Mouse (Mus musculus): ENCODE measurements around the gene Gjb2. TPM values are rescaled to one million over a fixed set of nuclear protein-coding genes. Genes with fewer than 3 reads are reported as not detected.

Gene Gjb2
- polyA plus RNA-seq (2016; fragmentation: Nextera tagmentation; extraction: Ambion mirVana) = 28.4 and 37.5 TPM in 2 replicates

DNA sequence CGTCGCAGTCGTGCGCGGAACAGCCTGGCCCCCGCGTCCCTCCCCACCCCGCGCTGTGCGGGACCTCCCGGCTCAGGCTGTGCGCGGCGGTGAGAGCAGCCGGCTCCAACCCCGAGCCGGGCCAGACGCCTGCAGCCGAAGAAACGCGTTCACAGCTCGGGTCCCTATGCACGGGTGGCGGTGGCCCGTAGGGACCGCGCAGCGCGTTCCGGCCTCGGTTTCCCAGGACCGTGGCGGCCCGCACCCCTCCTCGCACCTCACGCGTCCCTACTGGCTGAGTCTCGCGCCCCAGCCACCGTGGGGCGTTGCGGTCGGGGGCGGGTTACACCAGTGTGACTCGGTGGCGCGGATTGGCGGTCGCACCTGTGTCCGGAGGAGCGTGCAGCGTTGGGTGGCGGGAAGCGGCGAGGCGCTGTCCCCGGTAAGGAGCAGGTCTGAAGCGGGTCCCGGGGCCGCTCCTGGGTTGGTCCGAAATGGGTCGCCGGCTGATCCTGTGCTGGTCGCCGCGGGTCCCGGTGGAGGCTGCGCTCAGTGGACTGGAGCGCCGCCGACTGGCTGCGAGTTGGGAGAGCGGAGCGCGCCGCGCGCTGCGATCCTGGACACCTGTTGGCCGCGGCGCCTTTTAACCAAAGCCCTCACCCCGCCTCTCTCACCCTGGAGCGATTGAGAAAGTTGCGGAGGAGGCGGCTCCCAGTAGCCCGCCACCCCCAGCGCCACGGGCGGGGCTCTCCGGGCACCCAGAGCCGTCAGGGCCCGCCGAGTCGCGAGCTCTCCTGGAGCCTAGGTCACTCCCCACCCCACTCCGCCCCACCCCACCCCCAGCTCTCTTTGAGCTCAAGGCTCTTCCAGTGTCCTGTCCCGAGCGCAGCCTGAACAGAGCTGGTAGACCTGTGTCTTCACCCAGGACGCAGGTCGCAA is at the start of gene Gjb2:
Gjb2 (minus strand) TSS at position 597 of the 918 bp plus-strand sequence.
- H3K27ac ChIP-seq = no peak within 1 kb of the TSS
- H3K36me3 ChIP-seq = no peaks in the 10 kb centered on the region
- 0 out of 2 replicates have a peak, but pooled peaks have one; percentile 53 for ATAC-seq (ENCODE audit: insufficient number of reproducible peaks, insufficient read depth, low FRiP score, low TSS enrichment)
- under 1% methylated on average over 101 of the region's 101 CpGs for WGBS
- peaks cover 14% of the 10 kb centered on the region for H3K4me1 ChIP-seq
- H3K27me3 ChIP-seq = peaks cover 65% of the 10 kb centered on the region
- H3K9ac ChIP-seq = peak within 1 kb of the TSS; percentile 52
- no peaks in the 10 kb centered on the region for H3K9me3 ChIP-seq
- peak within 1 kb of the TSS; percentile 61 for H3K4me3 ChIP-seq
- H3K4me2 ChIP-seq (replicated peaks) = peak within 1 kb of the TSS; percentile 100

DNA sequence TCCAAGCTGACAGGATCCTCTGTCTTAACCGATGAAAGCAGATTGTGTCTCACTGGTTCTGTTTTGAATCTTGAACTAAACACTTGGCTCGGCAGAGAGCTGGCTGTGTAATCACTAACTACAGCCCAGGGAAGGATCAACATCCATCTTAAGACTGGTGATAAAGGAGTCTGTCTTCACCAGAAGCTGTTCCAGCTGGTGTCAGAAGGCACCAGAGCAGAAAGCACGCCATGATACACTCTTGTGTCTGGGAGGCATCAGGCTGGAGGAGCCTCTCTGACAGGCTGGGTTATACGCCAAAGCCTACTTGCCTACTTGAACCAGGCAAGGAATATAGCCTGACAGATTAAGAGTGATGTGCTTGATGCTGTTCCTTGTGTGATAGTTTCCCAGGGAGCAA is 41.2 kb upstream of the Gjb2 start:
- no peak overlapping the region for H3K4me2 ChIP-seq (replicated peaks)
- no peaks in the 10 kb centered on the region for H3K4me1 ChIP-seq
- H3K27ac ChIP-seq = no peak overlapping the region
- no peak overlapping the region for H3K4me3 ChIP-seq
- whole genome bisulfite sequencing = 48% methylated on average over 4 of the region's 4 CpGs
- H3K27me3 ChIP-seq = no peaks in the 10 kb centered on the region
- ATAC-seq (ENCODE audit: insufficient number of reproducible peaks, insufficient read depth, low FRiP score, low TSS enrichment) = no peak
- H3K36me3 ChIP-seq = no peaks in the 10 kb centered on the region
- no peaks in the 10 kb centered on the region for H3K9me3 ChIP-seq
- H3K9ac ChIP-seq = no peak overlapping the region

DNA sequence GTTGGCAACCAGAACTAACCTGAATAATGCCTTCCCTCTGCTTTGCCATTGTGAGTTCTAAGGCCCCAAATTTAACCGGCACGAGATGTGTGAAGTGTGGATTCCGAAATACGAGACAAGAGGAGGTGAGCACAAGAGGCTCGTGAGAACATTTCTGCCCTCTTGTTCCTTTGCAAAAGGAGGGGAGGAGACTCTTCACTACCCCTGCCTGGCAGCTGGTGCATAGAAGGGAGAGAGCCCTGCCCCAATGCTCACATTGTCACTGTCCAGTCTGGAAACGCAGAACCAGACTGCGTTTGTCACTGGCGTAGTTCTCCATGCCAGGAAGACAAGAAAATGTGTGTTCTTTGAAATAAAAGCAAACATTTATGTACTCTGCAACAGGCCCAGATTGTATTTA is 30.8 kb upstream of the Gjb2 start:
- H3K9me3 ChIP-seq = no peaks in the 10 kb centered on the region
- H3K27ac ChIP-seq = no peak overlapping the region
- H3K4me1 ChIP-seq = peaks cover 12% of the 10 kb centered on the region; the same call in 1 of the 2 replicates
- 64% methylated on average over 8 of the region's 8 CpGs for WGBS
- H3K4me2 ChIP-seq (replicated peaks) = no peak overlapping the region
- H3K9ac ChIP-seq = no peak overlapping the region
- H3K36me3 ChIP-seq = no peaks in the 10 kb centered on the region
- peaks cover 53% of the 10 kb centered on the region for H3K27me3 ChIP-seq
- ATAC-seq (ENCODE audit: insufficient number of reproducible peaks, insufficient read depth, low FRiP score, low TSS enrichment) = no peak
- H3K4me3 ChIP-seq = no peak overlapping the region

DNA sequence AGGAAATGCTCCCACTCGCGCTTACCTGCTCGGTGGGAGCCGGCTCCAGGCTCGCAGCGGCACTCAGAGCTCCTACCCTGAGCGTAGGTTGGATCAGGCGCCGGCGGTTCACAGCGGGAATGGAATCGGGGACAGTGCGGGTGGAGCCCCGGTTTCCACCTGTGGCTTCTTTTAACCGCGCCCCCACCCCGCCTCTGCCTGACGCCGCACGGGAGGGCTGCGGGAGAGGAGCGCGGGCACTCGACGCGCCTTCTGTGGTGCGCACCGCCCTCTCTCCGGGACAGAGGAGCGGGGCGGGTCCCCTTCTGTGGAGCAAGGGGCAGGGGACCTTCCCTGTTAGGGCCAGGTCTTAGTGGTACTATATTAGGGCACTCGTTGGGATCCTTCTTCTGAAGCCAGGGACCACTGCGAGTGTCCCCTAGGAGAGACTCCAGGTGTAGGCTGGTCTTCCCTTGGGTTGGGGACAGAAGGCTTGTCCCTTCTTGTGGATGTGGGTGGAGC is 28.7 kb upstream of the Gjb2 start, which contains the start of gene Gjb6:
Gjb6 (minus strand) TSS at position 451 of the 501 bp plus-strand sequence.
- H3K4me3 ChIP-seq = peak within 1 kb of the TSS; percentile 42
- H3K27ac ChIP-seq = no peak within 1 kb of the TSS
- peaks cover 53% of the 10 kb centered on the region for H3K27me3 ChIP-seq
- no peaks in the 10 kb centered on the region for H3K9me3 ChIP-seq
- H3K4me2 ChIP-seq (replicated peaks) = peak within 1 kb of the TSS; percentile 77
- WGBS = 3% methylated on average over 33 of the region's 33 CpGs
- peak within 1 kb of the TSS; percentile 45 for H3K9ac ChIP-seq
- 0 out of 2 replicates have a peak, but pooled peaks have one; percentile 52 for ATAC-seq (ENCODE audit: insufficient number of reproducible peaks, insufficient read depth, low FRiP score, low TSS enrichment)
- H3K36me3 ChIP-seq = no peaks in the 10 kb centered on the region
- peaks cover 12% of the 10 kb centered on the region; the same call in 1 of the 2 replicates for H3K4me1 ChIP-seq

DNA sequence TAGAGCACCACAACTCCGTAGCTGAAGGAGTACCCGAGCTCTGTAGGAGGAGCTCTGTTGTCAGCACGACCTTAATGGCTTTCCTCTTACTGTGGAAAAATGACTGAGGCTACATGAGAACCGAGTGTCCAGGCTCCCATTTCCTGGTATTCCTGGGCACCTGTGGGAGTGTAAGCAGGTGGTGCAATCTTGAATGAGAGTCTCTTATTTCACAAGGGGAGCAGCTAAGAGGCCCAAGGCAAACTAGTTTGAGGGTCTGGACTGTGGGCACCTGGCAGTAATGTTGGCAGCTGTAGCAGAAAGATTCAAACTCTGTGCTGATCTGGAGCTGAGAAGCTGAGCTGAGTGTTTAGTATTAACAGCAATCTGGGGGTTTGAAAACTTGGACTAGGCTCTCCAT is 22.9 kb upstream of the Gjb2 start:
- Histone ChIP-seq H3K36me3 (no peaks in the 10 kb centered on the region), H3K4me1 (peaks cover under 1% of the 10 kb centered on the region; the same call in 1 of the 2 replicates), H3K27ac (no peak overlapping the region), H3K9ac (no peak overlapping the region), H3K4me2 (replicated peaks) (no peak overlapping the region), H3K9me3 (no peaks in the 10 kb centered on the region), H3K4me3 (no peak overlapping the region), H3K27me3 (peaks cover 11% of the 10 kb centered on the region)
- 61% methylated on average over 4 of the region's 4 CpGs for WGBS
- ATAC-seq (ENCODE audit: insufficient number of reproducible peaks, insufficient read depth, low FRiP score, low TSS enrichment) = no peak

DNA sequence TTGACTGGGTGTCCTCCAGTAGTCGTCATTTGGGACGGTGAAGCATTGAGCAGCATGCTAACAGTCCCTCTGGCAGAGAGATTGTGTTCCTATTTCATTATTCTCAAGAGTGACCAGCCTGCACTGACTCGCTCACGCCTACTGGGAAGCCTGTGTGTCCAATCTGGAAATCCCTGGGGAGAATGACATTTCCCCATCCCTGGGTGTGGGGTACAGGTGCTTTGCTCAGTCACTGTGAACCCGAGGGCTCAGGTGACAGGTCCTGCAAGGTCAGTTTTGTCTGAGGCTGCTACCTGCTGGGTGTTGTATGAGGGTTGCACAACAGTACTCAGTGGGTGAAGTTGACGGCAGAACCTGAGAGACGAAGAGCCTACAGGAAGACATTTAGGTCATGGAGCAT is 17.8 kb upstream of the Gjb2 start:
- no peaks in the 10 kb centered on the region for H3K36me3 ChIP-seq
- H3K4me1 ChIP-seq = no peaks in the 10 kb centered on the region
- no peak for ATAC-seq (ENCODE audit: insufficient number of reproducible peaks, insufficient read depth, low FRiP score, low TSS enrichment)
- WGBS = 79% methylated on average over 7 of the region's 7 CpGs
- H3K9ac ChIP-seq = no peak overlapping the region
- no peaks in the 10 kb centered on the region for H3K27me3 ChIP-seq
- no peak overlapping the region for H3K27ac ChIP-seq
- H3K9me3 ChIP-seq = no peaks in the 10 kb centered on the region
- H3K4me3 ChIP-seq = no peak overlapping the region
- no peak overlapping the region for H3K4me2 ChIP-seq (replicated peaks)

DNA sequence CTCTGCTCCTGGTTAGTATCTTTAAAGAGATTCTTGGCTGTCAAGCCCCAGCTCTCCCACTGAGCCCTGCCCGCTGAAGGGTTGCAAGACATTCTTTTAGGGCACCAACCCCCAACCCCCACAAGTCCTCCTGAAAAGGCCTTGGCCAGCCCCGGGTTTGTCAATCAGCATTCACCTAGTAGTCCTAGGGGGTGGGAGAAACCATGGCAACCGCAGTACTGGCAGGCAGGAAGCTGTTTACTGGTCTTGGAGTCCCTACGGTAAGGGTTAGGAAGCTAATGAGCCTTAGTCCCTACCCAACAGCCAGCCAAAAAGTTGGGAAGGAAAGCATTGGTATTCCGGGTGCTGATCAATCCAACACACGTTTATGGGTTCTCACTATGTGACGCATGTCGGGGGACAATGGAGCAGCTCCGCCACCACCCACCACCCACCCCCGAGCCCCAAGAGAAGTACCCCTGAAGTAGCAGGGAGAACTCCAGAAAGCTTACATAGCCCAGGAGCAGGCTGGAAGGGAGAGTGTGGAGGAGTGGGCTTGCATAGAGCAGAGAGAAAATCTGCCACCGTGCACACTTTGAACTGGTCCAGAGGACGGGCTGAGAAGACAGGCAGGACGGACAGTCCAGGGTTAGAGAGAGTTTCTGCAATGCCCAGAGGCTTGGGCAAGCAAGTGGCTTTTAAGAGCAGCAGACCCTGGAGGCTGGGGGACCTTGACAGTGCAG is 11.5 kb upstream of the Gjb2 start, which contains the start of gene Gm4491:
Gm4491 (minus strand) TSS at position 61 of the 722 bp plus-strand sequence.
- peaks cover 7% of the 10 kb centered on the region for H3K4me1 ChIP-seq
- H3K4me2 ChIP-seq (replicated peaks) = no peak within 1 kb of the TSS
- no peak within 1 kb of the TSS for H3K4me3 ChIP-seq
- no peaks in the 10 kb centered on the region for H3K36me3 ChIP-seq
- no peak within 1 kb of the TSS for H3K9ac ChIP-seq
- H3K27me3 ChIP-seq = 0 out of 2 replicates have a peak, but pooled peaks cover 7% of the 10 kb centered on the region
- 18% methylated on average over 13 of the region's 13 CpGs for WGBS
- no peaks in the 10 kb centered on the region for H3K9me3 ChIP-seq
- no peak for ATAC-seq (ENCODE audit: insufficient number of reproducible peaks, insufficient read depth, low FRiP score, low TSS enrichment)
- no peak within 1 kb of the TSS for H3K27ac ChIP-seq

DNA sequence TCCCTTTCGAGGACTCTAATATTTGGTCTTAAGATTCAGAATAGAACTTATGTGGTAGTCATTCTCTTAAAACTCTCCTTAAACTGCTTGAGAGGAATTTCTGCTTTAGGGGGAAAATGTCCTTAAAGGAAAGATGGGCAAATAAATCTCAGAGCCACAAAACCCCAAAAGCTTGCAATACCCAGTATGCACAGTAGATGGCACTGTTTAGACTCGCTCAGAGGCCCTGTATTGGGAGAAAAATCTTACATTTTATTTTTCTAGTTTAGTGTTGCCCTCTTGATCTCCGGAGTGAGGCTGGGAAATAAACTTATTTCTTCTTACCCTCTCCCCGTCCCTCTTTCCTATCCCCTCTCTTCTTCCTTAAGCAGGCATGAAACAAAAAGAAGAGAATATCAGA is 4.7 kb upstream of the Gjb2 start:
- Histone ChIP-seq H3K9ac (no peak overlapping the region), H3K4me2 (replicated peaks) (no peak overlapping the region), H3K4me3 (no peak overlapping the region), H3K36me3 (no peaks in the 10 kb centered on the region), H3K27me3 (peaks cover 38% of the 10 kb centered on the region), H3K9me3 (no peaks in the 10 kb centered on the region), H3K4me1 (peaks cover 11% of the 10 kb centered on the region), H3K27ac (no peak overlapping the region)
- ATAC-seq (ENCODE audit: insufficient number of reproducible peaks, insufficient read depth, low FRiP score, low TSS enrichment) = no peak
- WGBS = 12% methylated on average over 4 of the region's 4 CpGs

DNA sequence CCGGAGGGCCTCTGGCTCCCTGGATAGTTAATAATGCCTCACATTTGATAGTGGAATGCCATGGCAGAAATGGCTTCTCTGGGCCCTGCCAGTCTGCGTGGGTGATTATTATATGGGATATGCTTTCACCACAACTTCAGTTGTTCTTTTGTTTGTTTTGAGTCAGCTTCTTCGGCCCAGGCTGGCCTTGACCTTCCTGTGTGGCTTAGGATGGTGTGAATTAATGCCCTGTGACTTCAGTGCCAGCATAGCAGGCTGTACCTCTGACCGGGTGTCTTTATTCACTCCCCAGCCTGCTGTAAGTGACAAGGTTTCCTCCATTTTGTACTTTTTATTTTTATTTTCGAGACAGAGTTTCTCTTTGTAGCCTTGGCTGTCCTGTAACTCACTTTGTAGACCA is 3.4 kb upstream of the Gjb2 start:
- Histone ChIP-seq H3K9ac (no peak overlapping the region), H3K36me3 (no peaks in the 10 kb centered on the region), H3K27me3 (peaks cover 50% of the 10 kb centered on the region), H3K4me2 (replicated peaks) (no peak overlapping the region), H3K27ac (no peak overlapping the region), H3K4me3 (no peak overlapping the region), H3K4me1 (peaks cover 14% of the 10 kb centered on the region), H3K9me3 (no peaks in the 10 kb centered on the region)
- ATAC-seq (ENCODE audit: insufficient number of reproducible peaks, insufficient read depth, low FRiP score, low TSS enrichment) = no peak
- WGBS = 71% methylated on average over 5 of the region's 5 CpGs

DNA sequence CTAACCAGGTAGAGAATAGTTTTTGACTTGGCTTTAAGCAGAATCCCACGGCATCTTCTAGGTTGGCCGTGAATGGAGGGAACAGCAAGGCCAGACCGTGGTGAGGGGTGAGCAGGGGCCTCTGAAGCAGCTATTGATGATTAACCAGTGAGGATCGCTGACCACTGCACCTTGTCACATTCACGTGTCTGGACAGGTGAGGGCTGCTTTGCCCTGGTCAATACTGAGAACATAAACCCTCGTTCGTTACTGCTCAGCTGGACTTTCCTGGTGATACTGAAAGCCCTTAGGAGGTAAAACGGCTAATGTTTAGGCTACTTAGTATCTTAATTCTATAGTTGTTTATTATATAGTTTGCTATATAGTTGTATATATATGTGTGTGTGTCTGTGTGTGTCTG is 2.6 kb upstream of the Gjb2 start:
- H3K36me3 ChIP-seq = no peaks in the 10 kb centered on the region
- peaks cover 59% of the 10 kb centered on the region for H3K27me3 ChIP-seq
- H3K9me3 ChIP-seq = no peaks in the 10 kb centered on the region
- H3K4me1 ChIP-seq = peaks cover 14% of the 10 kb centered on the region
- no peak overlapping the region for H3K9ac ChIP-seq
- no peak overlapping the region for H3K4me2 ChIP-seq (replicated peaks)
- ATAC-seq (ENCODE audit: insufficient number of reproducible peaks, insufficient read depth, low FRiP score, low TSS enrichment) = no peak
- WGBS = 82% methylated on average over 8 of the region's 8 CpGs
- H3K4me3 ChIP-seq = no peak overlapping the region
- H3K27ac ChIP-seq = no peak overlapping the region

DNA sequence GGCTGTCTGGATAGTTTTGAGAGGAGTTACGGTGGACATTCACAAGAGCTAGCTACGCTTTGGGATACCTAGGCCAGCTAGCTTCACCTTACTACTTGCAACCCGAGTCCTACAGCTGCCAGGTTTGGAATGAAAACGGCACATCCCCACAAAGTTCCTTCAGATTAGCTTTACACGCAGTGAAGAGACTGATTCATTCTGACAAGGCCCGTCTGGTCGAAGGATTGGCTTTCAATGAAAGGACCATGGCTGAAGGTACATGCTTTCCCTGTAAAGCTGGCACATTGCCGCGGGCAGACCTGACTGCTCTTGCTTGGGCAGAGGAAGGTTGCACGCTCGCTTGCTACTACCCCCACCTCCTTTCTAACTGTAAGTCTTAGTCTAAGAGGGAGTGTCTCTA is 1.2 kb upstream of the Gjb2 start:
- Histone ChIP-seq H3K27me3 (peaks cover 65% of the 10 kb centered on the region), H3K4me1 (peaks cover 14% of the 10 kb centered on the region), H3K9me3 (no peaks in the 10 kb centered on the region), H3K4me2 (replicated peaks) (no peak overlapping the region), H3K36me3 (no peaks in the 10 kb centered on the region), H3K9ac (no peak overlapping the region), H3K4me3 (no peak overlapping the region), H3K27ac (no peak overlapping the region)
- ATAC-seq (ENCODE audit: insufficient number of reproducible peaks, insufficient read depth, low FRiP score, low TSS enrichment) = no peak
- WGBS = 33% methylated on average over 11 of the region's 11 CpGs
